Mouse (Mus musculus) cortical plate, adult 2 months (tissue): ENCODE results near the gene Arsa.

Experiments
- CTCF ChIP-seq: fragments of 200-500 bp; IDR thresholded peaks from 2 replicates; pipeline ENCODE4 v1.5.1; 2011; ENCODE audit warnings: mild to moderate bottlenecking, control low read depth, low read length; ENCODE audit not compliant: insufficient read depth; ENCODE audit errors: extremely low read depth
- POLR2A ChIP-seq: fragments of 200-500 bp; IDR thresholded peaks from 2 replicates; pipeline ENCODE4 v1.6.1; 2011; ENCODE audit warnings: mild to moderate bottlenecking, low read length, control low read depth; ENCODE audit not compliant: insufficient read depth; ENCODE audit errors: extremely low read depth

DNA sequence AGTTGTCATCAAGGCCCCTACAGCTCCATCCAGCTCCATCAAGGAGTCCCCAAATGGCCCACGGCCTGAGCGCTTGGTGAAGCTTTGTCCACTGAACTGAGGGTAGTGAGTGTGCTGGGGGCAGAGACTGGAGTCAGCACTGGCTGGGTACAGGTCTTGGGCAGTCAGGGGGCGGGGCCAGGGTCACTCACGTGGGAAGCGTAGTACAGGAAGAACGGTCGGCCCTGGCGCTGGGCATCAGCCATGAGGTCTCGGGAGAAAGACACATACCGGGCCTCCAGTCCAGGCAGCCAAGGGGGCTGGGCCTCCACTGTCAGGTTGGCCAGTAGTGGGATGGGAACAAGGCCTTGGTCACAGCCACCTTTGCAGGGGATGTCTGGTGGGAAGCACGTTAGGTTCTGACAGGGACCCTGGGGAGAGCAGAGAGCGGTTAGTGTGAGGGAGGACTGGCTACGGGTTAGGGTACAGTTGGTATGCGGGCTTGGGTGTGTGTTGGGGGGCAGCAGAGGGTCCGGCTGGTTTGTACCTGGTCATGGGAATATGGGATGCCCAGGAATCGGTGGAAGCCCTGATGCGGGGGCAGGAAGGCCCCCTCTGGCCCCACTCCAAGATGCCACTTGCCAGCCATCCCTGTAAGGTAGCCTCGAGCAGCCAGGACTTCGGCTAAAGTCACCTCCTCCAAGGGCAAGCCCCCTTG, 2.5 kb downstream of the Arsa start:
- no peak for TF ChIP-seq POLR2A
- no peak for TF ChIP-seq CTCF
